Mouse (Mus musculus) bone marrow, adult 2 months (tissue): ENCODE results near the gene Xrra1.

ENCODE experiments used
- CTCF ChIP-seq: fragments of 200-500 bp; IDR thresholded peaks from 2 replicates; pipeline ENCODE4 v1.5.1; 2011; ENCODE audit warnings: low read length, control low read depth; ENCODE audit not compliant: control insufficient read depth, insufficient read depth
- POLR2A ChIP-seq: fragments of 200-500 bp; IDR thresholded peaks from 2 replicates; pipeline ENCODE4 v1.6.1; 2011; ENCODE audit warnings: low read depth, mild to moderate bottlenecking, control low read depth, low read length, borderline replicate concordance; ENCODE audit not compliant: control insufficient read depth

GRCm38 (mm10) chr7:99822426-99822825 lies 36.5 kb upstream of the Xrra1 start:
- TF ChIP-seq POLR2A = no peak
- TF ChIP-seq CTCF = no peak
